Mouse (Mus musculus) limb, embryonic 13.5 days (tissue): ENCODE measurements around the gene Rab5a. TPM values are rescaled to one million over a fixed set of nuclear protein-coding genes. Genes with fewer than 3 reads are reported as not detected.
"Not testable (repeated sequence)": the region's sequence is repeated elsewhere in the genome, so short reads cannot be mapped to it uniquely, and the experiment has no call there.

ENCODE experiments used
- ATAC-seq: fragments of 200-750 bp; cut with Nextera tagmentation; 2 replicates; pipeline ENCODE4 v1.8.0; 2017; ENCODE audit warnings: low read depth, moderate number of reproducible peaks, moderate TSS enrichment; ENCODE audit not compliant: low FRiP score
- H3K27ac ChIP-seq: fragments of 300-500 bp; sonication (generic); 2 replicates; pipeline ENCODE4 v1.5.1; 2015; ENCODE audit warnings: inconsistent platforms, mild to moderate bottlenecking, moderate library complexity
- H3K27me3 ChIP-seq: fragments of 300-500 bp; sonication (generic); 2 replicates; pipeline ENCODE4 v1.6.1; 2015; ENCODE audit warnings: mild to moderate bottlenecking, inconsistent platforms
- H3K36me3 ChIP-seq: fragments of 300-500 bp; sonication (generic); 2 replicates; pipeline ENCODE4 v1.6.1; 2015; ENCODE audit warnings: inconsistent platforms, mild to moderate bottlenecking, moderate library complexity
- H3K4me1 ChIP-seq: fragments of 300-500 bp; sonication (generic); 2 replicates; pipeline ENCODE4 v1.6.1; 2015; ENCODE audit warnings: inconsistent platforms
- H3K4me2 ChIP-seq: fragments of 300-500 bp; sonication (generic); replicated peaks from 2 replicates; pipeline ENCODE4 v1.6.1; 2015; ENCODE audit warnings: inconsistent platforms, mild to moderate bottlenecking, moderate library complexity
- H3K4me3 ChIP-seq: fragments of 300-500 bp; sonication (generic); 2 replicates; pipeline ENCODE4 v1.5.1; 2015; ENCODE audit warnings: moderate library complexity, mild to moderate bottlenecking, inconsistent platforms
- H3K9ac ChIP-seq: fragments of 300-500 bp; sonication (generic); 2 replicates; pipeline ENCODE4 v1.6.1; 2015; ENCODE audit warnings: mild to moderate bottlenecking, inconsistent platforms
- H3K9me3 ChIP-seq: fragments of 300-500 bp; sonication (generic); 2 replicates; pipeline ENCODE4 v1.6.1; 2016; ENCODE audit warnings: inconsistent platforms
- WGBS: fragments of 180-500 bp; shearing (Covaris S2); methylation state at CpG from one replicate; pipeline ENCODE4 v1.1.7; 2015; 5-methylcytosine and 5-hydroxymethylcytosine counted together
- polyA plus RNA-seq: library from polyadenylated mRNA; unstranded; fragments of >200 nt; fragmentation: Nextera tagmentation; extraction: Ambion mirVana; gene quantifications from 2 replicates; pipeline ENCODE4 v1.2.1, GENCODE M21; 2015

Rab5a gene
- polyA plus RNA-seq, 1 experiment from 2014 or later: 74.4 TPM

DNA sequence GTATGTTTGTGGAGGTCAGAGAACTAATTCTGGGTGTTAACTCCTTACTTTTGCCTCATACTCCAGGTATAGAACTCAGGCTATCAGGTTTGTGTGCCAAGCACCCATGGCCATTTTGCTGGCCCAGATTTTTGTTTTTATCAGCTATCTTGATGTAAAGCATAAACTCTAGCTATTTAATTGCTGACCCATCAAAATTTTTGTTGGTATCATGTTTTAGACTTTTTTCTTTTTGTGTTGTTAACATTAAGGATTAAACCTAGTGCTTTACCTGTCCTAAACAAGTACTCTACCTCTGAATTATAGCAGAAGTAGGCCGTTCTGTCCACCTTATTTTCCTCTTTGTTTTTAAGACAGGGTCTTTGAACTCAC lies 10.0 kb downstream of the Rab5a start:
- no peak overlapping the region for H3K27ac ChIP-seq
- no peak overlapping the region for H3K4me3 ChIP-seq
- H3K27me3 ChIP-seq: no peaks in the 10 kb centered on the region
- WGBS: 89% methylated on average over 1 of the region's 1 CpGs
- no peak overlapping the region for H3K9ac ChIP-seq
- ATAC-seq: no peak
- no peak overlapping the region for H3K4me2 ChIP-seq
- H3K4me1 ChIP-seq: no peaks in the 10 kb centered on the region
- peaks cover 56% of the 10 kb centered on the region for H3K36me3 ChIP-seq
- no peaks in the 10 kb centered on the region for H3K9me3 ChIP-seq

DNA sequence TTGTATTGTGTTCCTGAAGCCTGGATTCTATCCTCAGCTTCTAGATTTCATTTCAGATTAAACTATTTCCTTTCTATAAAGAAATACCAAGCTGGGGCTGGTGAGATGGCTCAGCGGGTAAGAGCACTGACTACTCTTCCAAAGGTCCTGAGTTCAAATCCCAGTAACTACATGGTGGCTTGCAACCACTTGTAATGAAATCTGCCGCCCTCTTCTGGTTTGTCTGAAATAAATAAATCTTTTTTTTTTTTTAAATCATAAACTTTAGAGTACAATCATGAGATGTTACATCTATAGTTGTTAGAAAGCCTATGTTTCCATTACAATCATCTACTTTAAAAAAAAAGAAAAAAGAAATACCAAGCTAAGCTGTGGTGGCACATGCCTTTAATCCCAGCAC lies 23.9 kb downstream of the Rab5a start:
- ATAC-seq: no peak
- Histone ChIP-seq H3K4me1 (no peaks in the 10 kb centered on the region), H3K36me3 (peaks cover 68% of the 10 kb centered on the region), H3K27me3 (no peaks in the 10 kb centered on the region), H3K4me2 (no peak overlapping the region), H3K9ac (no peak overlapping the region), H3K9me3 (no peaks in the 10 kb centered on the region), H3K27ac (no peak overlapping the region), H3K4me3 (no peak overlapping the region)
- WGBS: 93% methylated on average over 2 of the region's 2 CpGs

DNA sequence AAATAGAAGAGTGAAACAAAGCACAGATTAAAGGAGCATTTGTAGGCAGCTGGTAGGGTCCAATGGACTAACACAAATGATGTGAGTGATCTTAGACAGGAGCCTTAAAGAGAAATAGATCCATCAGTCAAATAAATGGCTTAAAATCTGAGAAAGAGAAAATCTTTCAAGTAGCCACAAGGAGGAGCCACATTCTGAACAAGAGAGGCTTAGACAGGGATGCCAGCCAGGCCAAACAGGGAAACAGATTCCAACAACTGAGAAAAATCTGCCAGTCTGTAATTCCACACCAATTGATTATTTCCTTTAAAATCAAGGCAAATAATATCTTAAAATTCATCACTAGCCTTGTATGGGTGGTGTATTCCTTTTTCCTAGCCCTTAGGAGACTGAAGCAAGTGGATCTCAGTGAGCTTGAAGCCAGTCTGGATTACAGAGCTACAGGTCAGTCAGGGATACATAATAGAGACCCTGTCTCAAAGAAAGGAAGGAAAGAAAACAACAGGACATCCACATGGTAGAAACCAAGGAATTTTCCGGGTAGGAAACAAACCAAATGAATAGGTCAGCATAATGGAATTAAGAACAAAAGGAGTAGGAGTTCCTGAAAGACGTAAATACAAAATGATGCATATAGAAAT lies 33.4 kb downstream of the Rab5a start:
- Histone ChIP-seq H3K36me3 (peaks cover 18% of the 10 kb centered on the region), H3K9me3 (no peaks in the 10 kb centered on the region), H3K27ac (no peak overlapping the region), H3K27me3 (no peaks in the 10 kb centered on the region), H3K4me1 (peaks cover 11% of the 10 kb centered on the region), H3K4me2 (no peak overlapping the region), H3K4me3 (no peak overlapping the region), H3K9ac (no peak overlapping the region)
- ATAC-seq: peak; percentile 28; the same call in 1 of the 2 replicates
- WGBS: 89% methylated on average over 2 of the region's 2 CpGs

DNA sequence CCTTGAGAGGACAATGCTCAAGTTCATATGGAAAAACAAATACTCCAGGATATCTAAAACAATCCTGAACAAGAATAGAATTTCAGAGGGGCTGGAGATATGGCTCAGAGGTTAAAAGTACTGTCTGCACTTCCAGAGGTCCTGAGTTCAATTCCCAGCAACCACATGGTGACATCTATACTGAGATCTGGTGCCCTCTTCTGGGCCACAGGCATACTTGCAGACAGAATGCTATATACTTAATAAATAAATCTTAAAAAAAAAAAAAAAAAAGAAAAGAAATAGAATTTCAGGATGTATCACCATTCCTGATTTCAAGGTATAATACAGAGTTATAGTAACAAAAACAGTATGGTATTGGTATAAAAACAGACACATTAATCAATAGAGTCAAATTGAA lies 40.3 kb downstream of the Rab5a start:
- H3K4me3 ChIP-seq: no peak overlapping the region
- H3K9ac ChIP-seq: no peak overlapping the region
- peaks cover 15% of the 10 kb centered on the region for H3K36me3 ChIP-seq
- H3K27ac ChIP-seq: no peak overlapping the region
- H3K9me3 ChIP-seq: no peaks in the 10 kb centered on the region
- peaks cover 6% of the 10 kb centered on the region; the same call in 1 of the 2 replicates for H3K4me1 ChIP-seq
- H3K27me3 ChIP-seq: no peaks in the 10 kb centered on the region
- ATAC-seq: no peak
- H3K4me2 ChIP-seq: no peak overlapping the region

DNA sequence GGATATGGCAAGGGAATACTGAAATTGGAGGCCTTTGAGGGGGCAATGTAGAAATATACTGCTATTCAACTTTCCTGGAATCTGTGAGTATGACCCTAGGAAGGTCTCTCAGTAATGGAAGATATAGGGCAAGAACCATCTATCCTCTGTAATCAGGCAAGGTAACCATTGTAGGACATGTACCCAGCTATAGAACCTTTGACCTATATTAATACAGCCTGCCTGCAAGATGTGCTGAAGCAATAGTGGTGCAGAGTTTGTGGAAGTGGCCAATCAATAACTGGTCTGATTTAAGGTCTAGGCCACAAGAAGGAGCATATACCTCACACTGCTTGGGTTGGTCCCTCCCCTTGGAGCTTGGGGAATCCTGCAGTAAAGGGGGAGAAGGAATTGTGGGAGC lies 41.5 kb downstream of the Rab5a start:
- Histone ChIP-seq H3K36me3 (peaks cover 8% of the 10 kb centered on the region), H3K9me3 (no peaks in the 10 kb centered on the region), H3K27ac (no peak overlapping the region), H3K4me1 (peaks cover 6% of the 10 kb centered on the region; the same call in 1 of the 2 replicates), H3K27me3 (no peaks in the 10 kb centered on the region), H3K4me2 (no peak overlapping the region), H3K4me3 (no peak overlapping the region), H3K9ac (no peak overlapping the region)
- no peak for ATAC-seq

DNA sequence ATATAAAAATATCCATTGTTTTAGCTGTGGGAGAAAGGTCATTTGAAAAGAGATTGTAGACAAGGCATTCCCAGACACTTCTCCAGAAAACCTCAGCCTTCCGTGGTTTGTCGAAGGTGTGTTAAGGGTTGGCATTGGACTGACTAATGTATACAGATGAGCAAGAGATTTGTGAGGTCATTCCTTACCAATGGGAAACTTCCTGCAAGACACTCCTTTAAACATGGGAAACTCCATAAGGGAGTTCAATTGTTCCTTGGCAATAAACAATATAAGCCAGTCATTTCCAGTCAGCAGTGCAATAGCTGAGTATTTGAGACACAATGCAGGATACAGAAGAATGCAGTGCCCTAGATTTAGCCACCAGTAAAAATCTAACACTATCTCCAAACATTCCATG lies 49.0 kb downstream of the Rab5a start:
- H3K27ac ChIP-seq: no peak overlapping the region
- H3K9me3 ChIP-seq: no peaks in the 10 kb centered on the region
- WGBS: 86% methylated on average over 2 of the region's 2 CpGs
- H3K4me1 ChIP-seq: no peaks in the 10 kb centered on the region
- H3K27me3 ChIP-seq: no peaks in the 10 kb centered on the region
- H3K36me3 ChIP-seq: no peaks in the 10 kb centered on the region
- no peak overlapping the region for H3K9ac ChIP-seq
- ATAC-seq: no peak
- no peak overlapping the region for H3K4me3 ChIP-seq
- no peak overlapping the region for H3K4me2 ChIP-seq

DNA sequence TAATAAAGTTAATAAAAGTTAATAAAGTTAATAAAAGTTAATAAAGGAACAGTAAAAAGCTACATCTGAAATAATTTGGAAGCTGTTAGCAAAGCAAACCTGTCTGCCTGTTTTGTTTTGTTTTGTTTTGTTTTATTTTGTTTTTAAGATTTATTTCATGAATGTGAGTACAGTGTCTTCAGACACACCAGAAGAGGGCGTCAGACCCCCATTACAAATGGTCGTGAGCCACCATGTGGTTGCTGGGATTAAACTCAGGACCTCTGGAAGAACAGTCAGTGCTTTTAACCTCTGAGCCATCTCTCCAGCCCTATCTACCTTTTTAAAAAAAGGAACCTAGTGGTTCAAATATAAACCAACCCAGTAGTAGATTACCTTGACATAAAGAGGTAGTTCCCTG lies 52.1 kb downstream of the Rab5a start:
- Histone ChIP-seq H3K9ac (no peak overlapping the region), H3K4me2 (no peak overlapping the region), H3K36me3 (no peaks in the 10 kb centered on the region), H3K27me3 (no peaks in the 10 kb centered on the region), H3K4me3 (no peak overlapping the region), H3K27ac (no peak overlapping the region), H3K4me1 (no peaks in the 10 kb centered on the region), H3K9me3 (no peaks in the 10 kb centered on the region)
- 48% methylated on average over 2 of the region's 2 CpGs for WGBS
- no peak for ATAC-seq

DNA sequence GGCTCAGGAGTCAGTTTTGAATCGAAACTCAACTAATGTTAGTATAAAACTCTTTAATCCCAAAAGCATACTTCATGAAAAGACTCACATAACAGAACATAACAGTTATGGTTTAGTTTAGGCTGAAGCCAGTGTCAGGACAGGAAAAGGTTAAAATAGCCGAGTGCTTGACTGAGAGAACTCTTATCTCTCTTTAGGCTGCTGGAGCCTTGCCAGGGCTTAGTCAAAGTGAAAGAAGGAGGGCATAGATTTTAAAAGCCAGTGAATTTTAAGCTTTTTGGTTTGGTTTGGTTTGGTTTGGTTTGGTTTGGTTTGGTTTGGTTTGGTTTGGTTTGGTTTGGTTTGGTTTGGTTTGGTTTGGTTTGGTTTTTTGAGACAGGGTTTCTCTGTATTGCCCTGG lies 53.4 kb downstream of the Rab5a start:
- no peaks in the 10 kb centered on the region for H3K36me3 ChIP-seq
- WGBS: 67% methylated on average over 2 of the region's 2 CpGs
- H3K9ac ChIP-seq: no peak overlapping the region
- no peak overlapping the region for H3K4me2 ChIP-seq
- no peak overlapping the region for H3K27ac ChIP-seq
- no peak for ATAC-seq
- H3K4me1 ChIP-seq: no peaks in the 10 kb centered on the region
- H3K4me3 ChIP-seq: no peak overlapping the region
- no peaks in the 10 kb centered on the region for H3K9me3 ChIP-seq
- H3K27me3 ChIP-seq: no peaks in the 10 kb centered on the region

DNA sequence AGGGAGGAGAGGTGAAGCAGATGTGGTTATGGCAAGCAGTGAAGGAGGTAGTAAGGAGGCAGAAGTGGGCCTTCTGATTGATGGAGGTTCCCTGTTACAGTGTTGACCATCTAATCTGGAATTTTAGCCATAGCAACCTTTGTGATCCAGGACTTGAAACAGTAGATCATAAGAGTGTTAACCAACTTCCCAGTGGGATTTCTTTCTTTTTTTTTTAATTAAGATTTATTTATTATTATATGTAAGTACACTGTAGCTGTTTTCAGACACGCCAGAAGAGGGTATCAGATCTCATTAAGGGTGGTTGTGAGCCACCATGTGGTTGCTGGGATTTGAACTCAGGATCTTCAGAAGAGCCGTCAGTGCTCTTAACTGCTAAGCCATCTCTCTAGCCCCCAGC lies 60.3 kb downstream of the Rab5a start, which contains the start of gene Pp2d1:
Pp2d1 (minus strand) TSS at position 101 of the 400 bp plus-strand sequence.
- WGBS: 84% methylated on average over 2 of the region's 2 CpGs
- H3K4me3 ChIP-seq, H3K27me3 ChIP-seq, H3K9ac ChIP-seq, H3K9me3 ChIP-seq, H3K27ac ChIP-seq, H3K4me2 ChIP-seq, H3K36me3 ChIP-seq, H3K4me1 ChIP-seq, ATAC-seq: not testable (repeated sequence)

DNA sequence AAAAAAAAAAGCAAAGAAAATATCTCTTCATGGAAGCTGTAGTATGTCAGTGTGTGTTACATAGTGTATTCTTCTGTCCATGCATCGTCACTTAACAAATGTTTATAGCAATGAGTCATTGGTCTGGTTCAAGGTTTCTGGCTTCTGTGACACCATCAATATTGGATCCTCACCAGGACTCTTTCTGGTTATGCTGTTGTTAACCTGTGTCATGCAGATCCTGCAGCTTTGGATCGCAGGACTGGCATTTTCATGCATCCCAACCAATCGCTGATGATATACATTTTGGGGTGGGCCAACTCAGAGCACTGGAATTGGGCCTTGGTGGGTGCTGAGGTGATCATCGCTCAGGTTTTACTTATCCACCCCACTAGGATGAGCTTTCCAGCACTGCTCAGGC lies 63.5 kb downstream of the Rab5a start:
- Histone ChIP-seq H3K4me2 (no peak overlapping the region), H3K9ac (no peak overlapping the region), H3K4me3 (no peak overlapping the region), H3K36me3 (no peaks in the 10 kb centered on the region), H3K27ac (no peak overlapping the region), H3K4me1 (peaks cover 9% of the 10 kb centered on the region), H3K9me3 (no peaks in the 10 kb centered on the region), H3K27me3 (no peaks in the 10 kb centered on the region)
- ATAC-seq: no peak
- 92% methylated on average over 4 of the region's 4 CpGs for WGBS

DNA sequence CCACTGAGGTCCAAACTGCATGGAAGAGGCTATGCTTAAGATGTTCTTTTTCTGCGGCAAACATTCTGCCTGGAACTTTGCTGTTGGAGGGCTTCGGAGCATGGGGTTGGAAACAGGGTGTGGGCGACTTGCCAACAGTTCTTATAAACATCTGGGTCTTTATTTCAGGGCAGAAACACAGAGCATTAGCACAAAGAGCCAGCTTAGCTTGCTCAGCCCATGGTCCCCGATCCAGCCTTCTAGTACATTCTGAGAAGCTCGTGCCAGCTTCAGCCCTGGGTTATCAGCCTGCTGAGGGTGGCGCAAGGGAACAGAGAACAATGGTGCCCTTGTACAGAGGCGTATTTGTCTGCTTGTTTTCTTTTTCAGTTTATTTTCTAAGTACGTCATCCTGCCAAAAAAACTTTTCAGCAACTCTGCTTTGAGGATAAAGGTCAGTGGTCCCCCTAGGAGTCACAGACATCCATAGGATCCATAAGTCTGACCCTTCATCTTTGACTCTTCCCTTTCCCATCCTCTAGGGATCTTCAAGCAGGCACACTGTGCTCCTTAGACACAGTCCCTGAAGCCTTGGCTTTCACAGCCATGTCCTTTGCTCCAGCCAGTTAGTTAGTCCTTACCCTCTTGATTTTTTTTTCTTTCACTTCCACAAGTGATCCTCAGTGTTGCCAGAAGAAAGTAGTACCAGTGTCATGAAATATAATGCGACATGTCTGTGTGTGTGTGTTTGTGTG lies 64.7 kb downstream of the Rab5a start:
- 53% methylated on average over 9 of the region's 9 CpGs for WGBS
- peak; percentile 77 for ATAC-seq

DNA sequence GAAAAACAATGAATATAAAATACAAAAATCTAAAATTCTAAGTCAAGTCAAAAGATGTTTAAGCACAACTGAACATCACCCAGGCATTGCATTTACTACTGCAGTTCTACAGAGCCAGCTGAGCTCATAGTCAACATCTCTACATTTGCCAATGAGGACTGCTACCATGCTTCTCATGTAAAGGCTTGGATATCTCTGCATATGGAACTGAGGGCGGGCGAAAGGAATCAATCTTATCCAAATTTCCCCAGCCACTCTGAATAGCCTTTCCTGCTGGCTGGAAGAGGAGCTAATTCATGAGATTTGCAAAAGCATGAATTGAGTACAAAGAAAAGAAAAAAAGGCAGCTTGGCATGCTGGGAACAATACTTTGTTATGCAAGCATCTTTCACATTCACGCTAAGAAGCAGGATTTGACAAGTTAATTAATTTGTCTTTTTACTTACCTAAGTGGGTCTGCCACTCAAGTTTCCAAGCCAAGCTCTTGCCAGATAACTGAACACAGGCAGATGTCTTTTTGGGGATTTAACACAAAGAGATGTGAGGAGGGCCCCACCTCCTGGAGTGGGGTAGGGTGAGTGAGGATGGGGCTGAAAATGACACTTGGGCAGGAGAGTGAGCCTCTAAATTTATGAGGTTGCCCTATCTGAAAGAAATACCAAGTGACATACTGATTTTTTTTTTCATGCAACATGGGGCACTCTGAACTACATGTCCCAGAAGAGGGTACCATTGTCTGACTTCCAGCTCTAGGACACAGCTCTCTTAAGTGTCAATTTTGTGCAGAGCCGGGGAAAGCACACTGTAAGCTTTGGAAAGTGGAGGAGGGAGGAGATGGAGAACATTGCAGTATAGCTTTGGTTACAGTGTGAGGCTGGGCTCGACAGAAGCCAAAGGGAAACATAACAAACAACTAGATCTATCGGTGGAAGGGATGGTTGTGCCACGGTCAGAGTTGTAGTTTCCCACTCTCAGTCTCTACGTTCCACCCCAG lies 72.6 kb downstream of the Rab5a start:
- WGBS: 85% methylated on average over 8 of the region's 8 CpGs
- H3K27ac ChIP-seq: no peak overlapping the region
- no peaks in the 10 kb centered on the region for H3K27me3 ChIP-seq
- ATAC-seq: no peak
- H3K4me3 ChIP-seq: no peak overlapping the region
- no peak overlapping the region for H3K4me2 ChIP-seq
- peaks cover 5% of the 10 kb centered on the region; the same call in 1 of the 2 replicates for H3K9me3 ChIP-seq
- H3K4me1 ChIP-seq: no peaks in the 10 kb centered on the region
- no peaks in the 10 kb centered on the region for H3K36me3 ChIP-seq
- H3K9ac ChIP-seq: no peak overlapping the region

More for the DNA sequence above, 64.7 kb downstream of the Rab5a start:
- Histone ChIP-seq H3K4me3 (no peak overlapping the region), H3K4me1 (peaks cover 9% of the 10 kb centered on the region), H3K27me3 (no peaks in the 10 kb centered on the region), H3K36me3 (no peaks in the 10 kb centered on the region), H3K27ac (peak overlapping the region; percentile 69; the same call in 1 of the 2 replicates), H3K4me2 (no peak overlapping the region), H3K9ac (peak overlapping the region; percentile 36; the same call in 1 of the 2 replicates), H3K9me3 (no peaks in the 10 kb centered on the region)
